Mouse (Mus musculus): ENCODE data around the gene Fndc8.

GRCm38 (mm10) chr11:82862638-82863037 is 29.3 kb upstream of the Fndc8 start:
- peak; percentile 34 for TF ChIP-seq EP300 (IDR thresholded peaks at IDR 0.05; ENCODE audit: low read depth)
- no peak for TF ChIP-seq CTCF (IDR thresholded peaks at IDR 0.05; ENCODE audit: low read depth)
